Mouse (Mus musculus): ENCODE data around the gene Ssr2. TPM values are rescaled to one million over a fixed set of nuclear protein-coding genes. Genes with fewer than 3 reads are reported as not detected.

Ssr2 gene
- polyA plus RNA-seq, 1 experiment from 2014 or later: 337 TPM

DNA sequence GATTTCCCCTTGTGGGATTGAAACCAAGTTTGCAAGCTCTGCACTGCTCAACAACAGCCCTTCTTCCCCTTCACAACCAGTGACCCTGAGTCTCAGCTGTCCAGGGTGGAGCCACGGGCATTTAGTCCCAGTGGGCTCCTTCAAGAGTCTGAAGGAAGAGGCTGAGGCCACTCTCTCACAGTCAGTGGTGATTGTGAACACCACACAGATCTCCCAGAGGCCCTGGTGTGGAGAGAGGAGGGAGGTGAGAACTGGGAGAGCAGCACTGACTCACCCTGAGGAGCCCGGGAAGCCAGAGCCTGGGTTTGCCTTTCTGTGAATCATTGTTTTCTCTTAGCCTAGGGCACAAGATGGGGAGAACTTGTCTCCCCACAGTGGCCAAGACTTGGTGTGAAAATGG lies 49.3 kb downstream of the Ssr2 start:
- no peaks in the 10 kb centered on the region for H3K9me3 ChIP-seq (ENCODE audit: control insufficient read depth, low read length)

GRCm38 (mm10) chr3:88625531-88625930 lies 49.9 kb downstream of the Ssr2 start:
- DNase-seq (ENCODE audit: low spot score): no peak
- Histone ChIP-seq H3K27me3 (replicated peaks; ENCODE audit: control insufficient read depth, insufficient read depth, low read length) (no peaks in the 10 kb centered on the region), H3K9me3 (ENCODE audit: control insufficient read depth, low read length) (no peaks in the 10 kb centered on the region), H3K27ac (replicated peaks; ENCODE audit: low read depth, low read length) (no peak overlapping the region), H3K4me3 (ENCODE audit: low read depth, low read length) (no peak overlapping the region), H3K36me3 (ENCODE audit: control insufficient read depth, insufficient read depth, low read length) (peaks cover 31% of the 10 kb centered on the region), H3K9ac (ENCODE audit: low read depth, low read length) (no peak overlapping the region), H3K4me2 (ENCODE audit: low read depth, low read length) (no peak overlapping the region), H3K4me1 (ENCODE audit: control insufficient read depth, insufficient read depth, low read length) (peaks cover 17% of the 10 kb centered on the region)
- 89% methylated on average over 7 of the region's 7 CpGs for WGBS
- no peak for ATAC-seq (ENCODE audit: low read depth)

More for the DNA sequence above, 49.3 kb downstream of the Ssr2 start:
- peak overlapping the region; percentile 87 for H3K9ac ChIP-seq (ENCODE audit: low read depth, low read length)
- H3K36me3 ChIP-seq (ENCODE audit: control insufficient read depth, insufficient read depth, low read length): peaks cover 26% of the 10 kb centered on the region
- H3K27me3 ChIP-seq (replicated peaks; ENCODE audit: control insufficient read depth, insufficient read depth, low read length): no peaks in the 10 kb centered on the region
- ATAC-seq (ENCODE audit: low read depth) (no peak), DNase-seq (ENCODE audit: low spot score) (no peak)
- peaks cover 17% of the 10 kb centered on the region for H3K4me1 ChIP-seq (ENCODE audit: control insufficient read depth, insufficient read depth, low read length)
- WGBS: 46% methylated on average over 2 of the region's 2 CpGs
- peak overlapping the region; percentile 59; the same call in 1 of the 2 replicates for H3K4me3 ChIP-seq (ENCODE audit: low read depth, low read length)
- H3K27ac ChIP-seq (replicated peaks; ENCODE audit: low read depth, low read length): peak overlapping the region; percentile 93
- H3K4me2 ChIP-seq (ENCODE audit: low read depth, low read length): peak overlapping the region; percentile 82

DNA sequence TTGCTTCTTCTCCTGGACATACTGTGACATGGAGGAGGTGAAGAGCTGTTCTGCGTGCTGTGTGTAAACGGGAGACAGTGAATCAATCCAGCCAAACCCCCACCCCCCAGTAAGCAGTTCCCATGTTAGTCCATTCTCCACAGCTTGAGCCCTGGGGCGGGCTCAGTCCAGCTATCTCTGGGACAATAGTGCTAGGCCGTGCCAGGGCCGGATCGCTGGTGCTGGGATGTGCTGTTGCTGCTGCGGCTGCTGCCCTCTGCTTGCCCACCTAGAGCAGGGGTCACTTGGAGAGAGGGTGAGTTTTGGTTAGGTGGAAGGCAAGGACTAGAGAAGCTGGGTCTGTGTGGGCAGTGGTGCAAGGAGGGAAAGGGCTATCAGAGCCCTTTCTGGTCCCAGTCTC lies 50.6 kb downstream of the Ssr2 start:
- DNase-seq (ENCODE audit: low spot score): no peak
- no peak overlapping the region for H3K4me2 ChIP-seq (ENCODE audit: low read depth, low read length)
- 82% methylated on average over 7 of the region's 7 CpGs for WGBS
- H3K9me3 ChIP-seq (ENCODE audit: control insufficient read depth, low read length): no peaks in the 10 kb centered on the region
- H3K4me1 ChIP-seq (ENCODE audit: control insufficient read depth, insufficient read depth, low read length): peaks cover 17% of the 10 kb centered on the region
- ATAC-seq (ENCODE audit: low read depth): no peak
- H3K36me3 ChIP-seq (ENCODE audit: control insufficient read depth, insufficient read depth, low read length): peaks cover 39% of the 10 kb centered on the region
- H3K9ac ChIP-seq (ENCODE audit: low read depth, low read length): no peak overlapping the region
- no peak overlapping the region for H3K4me3 ChIP-seq (ENCODE audit: low read depth, low read length)
- H3K27ac ChIP-seq (replicated peaks; ENCODE audit: low read depth, low read length): no peak overlapping the region
- H3K27me3 ChIP-seq (replicated peaks; ENCODE audit: control insufficient read depth, insufficient read depth, low read length): no peaks in the 10 kb centered on the region

DNA sequence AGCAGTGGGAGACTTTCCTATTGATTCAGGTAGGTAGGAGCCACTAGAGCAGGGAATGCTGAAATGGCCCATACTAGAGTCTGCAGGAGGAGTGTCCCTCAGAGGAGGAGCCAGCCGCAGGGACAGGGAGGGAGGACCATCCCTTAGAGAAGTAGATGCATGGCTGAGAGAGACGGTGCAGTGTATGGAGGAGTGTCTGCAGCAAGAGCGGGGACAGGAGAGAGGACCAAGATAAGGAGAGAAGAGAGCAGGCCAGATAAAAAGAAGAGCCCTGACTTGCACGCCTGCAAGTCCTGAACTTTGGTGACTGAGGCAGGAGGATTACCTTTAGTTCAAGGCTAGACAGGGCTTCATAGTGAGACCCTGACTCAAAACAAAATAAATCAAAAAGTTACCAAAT lies 51.4 kb downstream of the Ssr2 start:
- Histone ChIP-seq H3K9me3 (ENCODE audit: control insufficient read depth, low read length) (no peaks in the 10 kb centered on the region), H3K4me2 (ENCODE audit: low read depth, low read length) (no peak overlapping the region), H3K4me3 (ENCODE audit: low read depth, low read length) (no peak overlapping the region), H3K36me3 (ENCODE audit: control insufficient read depth, insufficient read depth, low read length) (peaks cover 47% of the 10 kb centered on the region), H3K4me1 (ENCODE audit: control insufficient read depth, insufficient read depth, low read length) (peaks cover 17% of the 10 kb centered on the region), H3K9ac (ENCODE audit: low read depth, low read length) (no peak overlapping the region), H3K27me3 (replicated peaks; ENCODE audit: control insufficient read depth, insufficient read depth, low read length) (no peaks in the 10 kb centered on the region), H3K27ac (replicated peaks; ENCODE audit: low read depth, low read length) (0 out of 2 replicates have a peak overlapping the region, but pooled peaks have one; percentile 11)
- no peak for ATAC-seq (ENCODE audit: low read depth)
- 62% methylated on average over 4 of the region's 4 CpGs for WGBS
- no peak for DNase-seq (ENCODE audit: low spot score)

DNA sequence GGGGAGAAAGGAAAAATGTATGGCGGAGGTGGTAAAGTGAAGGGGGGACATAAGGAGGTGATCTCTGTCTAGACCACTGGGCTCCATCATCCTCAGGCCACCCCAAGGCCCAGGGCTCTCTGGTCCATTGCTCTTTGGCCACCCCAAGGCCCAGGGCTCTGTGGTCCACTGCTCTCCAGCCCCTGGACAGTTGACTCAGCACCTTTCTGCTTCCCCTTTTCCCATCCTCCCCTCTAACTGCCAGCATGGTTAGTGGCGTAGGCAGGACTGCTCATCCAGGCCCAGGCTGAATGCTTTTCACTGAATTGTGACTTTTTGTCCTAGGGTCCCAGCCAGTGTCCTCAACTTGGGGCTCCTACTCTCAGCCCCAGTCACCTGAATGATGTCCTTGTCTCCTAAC lies 51.9 kb downstream of the Ssr2 start:
- H3K27me3 ChIP-seq (replicated peaks; ENCODE audit: control insufficient read depth, insufficient read depth, low read length): no peaks in the 10 kb centered on the region
- H3K4me2 ChIP-seq (ENCODE audit: low read depth, low read length): no peak overlapping the region
- H3K9me3 ChIP-seq (ENCODE audit: control insufficient read depth, low read length): no peaks in the 10 kb centered on the region
- ATAC-seq (ENCODE audit: low read depth): no peak
- H3K36me3 ChIP-seq (ENCODE audit: control insufficient read depth, insufficient read depth, low read length): peaks cover 51% of the 10 kb centered on the region
- no peak overlapping the region for H3K9ac ChIP-seq (ENCODE audit: low read depth, low read length)
- no peak overlapping the region for H3K4me3 ChIP-seq (ENCODE audit: low read depth, low read length)
- peaks cover 17% of the 10 kb centered on the region for H3K4me1 ChIP-seq (ENCODE audit: control insufficient read depth, insufficient read depth, low read length)
- 0 out of 2 replicates have a peak overlapping the region, but pooled peaks have one; percentile 11 for H3K27ac ChIP-seq (replicated peaks; ENCODE audit: low read depth, low read length)
- 80% methylated on average over 2 of the region's 2 CpGs for WGBS
- no peak for DNase-seq (ENCODE audit: low spot score)

GRCm38 (mm10) chr3:88628766-88629165 lies 53.1 kb downstream of the Ssr2 start:
- peaks cover 63% of the 10 kb centered on the region for H3K36me3 ChIP-seq (ENCODE audit: control insufficient read depth, insufficient read depth, low read length)
- H3K4me1 ChIP-seq (ENCODE audit: control insufficient read depth, insufficient read depth, low read length): peaks cover 15% of the 10 kb centered on the region
- DNase-seq (ENCODE audit: low spot score) (no peak), ATAC-seq (ENCODE audit: low read depth) (no peak)
- no peak overlapping the region for H3K4me2 ChIP-seq (ENCODE audit: low read depth, low read length)
- no peaks in the 10 kb centered on the region for H3K27me3 ChIP-seq (replicated peaks; ENCODE audit: control insufficient read depth, insufficient read depth, low read length)
- H3K27ac ChIP-seq (replicated peaks; ENCODE audit: low read depth, low read length): no peak overlapping the region
- H3K4me3 ChIP-seq (ENCODE audit: low read depth, low read length): no peak overlapping the region
- H3K9me3 ChIP-seq (ENCODE audit: control insufficient read depth, low read length): no peaks in the 10 kb centered on the region
- WGBS: 58% methylated on average over 4 of the region's 4 CpGs
- H3K9ac ChIP-seq (ENCODE audit: low read depth, low read length): no peak overlapping the region

GRCm38 (mm10) chr3:88629244-88629643 lies 53.6 kb downstream of the Ssr2 start:
- peaks cover 10% of the 10 kb centered on the region for H3K4me1 ChIP-seq (ENCODE audit: control insufficient read depth, insufficient read depth, low read length)
- H3K4me3 ChIP-seq (ENCODE audit: low read depth, low read length): no peak overlapping the region
- ATAC-seq (ENCODE audit: low read depth) (no peak), DNase-seq (ENCODE audit: low spot score) (no peak)
- 64% methylated on average over 13 of the region's 13 CpGs for WGBS
- H3K9me3 ChIP-seq (ENCODE audit: control insufficient read depth, low read length): no peaks in the 10 kb centered on the region
- H3K9ac ChIP-seq (ENCODE audit: low read depth, low read length): peak overlapping the region; percentile 19; the same call in 1 of the 2 replicates
- H3K27ac ChIP-seq (replicated peaks; ENCODE audit: low read depth, low read length): no peak overlapping the region; the same call in 1 of the 2 replicates
- H3K36me3 ChIP-seq (ENCODE audit: control insufficient read depth, insufficient read depth, low read length): peaks cover 68% of the 10 kb centered on the region
- H3K4me2 ChIP-seq (ENCODE audit: low read depth, low read length): no peak overlapping the region
- H3K27me3 ChIP-seq (replicated peaks; ENCODE audit: control insufficient read depth, insufficient read depth, low read length): no peaks in the 10 kb centered on the region

DNA sequence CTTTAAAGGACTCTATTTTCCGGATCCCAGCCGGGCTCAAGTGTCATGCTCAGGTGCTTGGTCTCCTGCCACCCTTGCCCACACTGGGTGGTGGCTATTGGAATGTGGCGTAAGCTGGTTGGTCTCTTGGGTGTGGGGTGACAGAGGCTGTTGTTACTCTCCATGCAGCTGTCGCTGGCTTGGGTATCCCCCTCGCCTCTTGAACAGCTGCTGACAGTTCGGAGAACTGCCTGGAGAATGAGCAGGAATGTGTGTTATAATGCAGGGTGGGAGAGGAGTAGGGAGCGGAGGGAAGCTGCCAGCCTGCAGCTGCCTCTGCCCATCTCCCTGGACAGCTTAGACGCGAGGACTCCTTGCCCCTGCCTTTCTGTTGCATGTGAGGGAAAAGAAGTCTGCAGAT lies 54.3 kb downstream of the Ssr2 start:
- peak; percentile 82 for ATAC-seq (ENCODE audit: low read depth)
- WGBS: 68% methylated on average over 9 of the region's 9 CpGs
- Histone ChIP-seq H3K4me2 (ENCODE audit: low read depth, low read length) (no peak overlapping the region), H3K36me3 (ENCODE audit: control insufficient read depth, insufficient read depth, low read length) (peaks cover 76% of the 10 kb centered on the region), H3K4me3 (ENCODE audit: low read depth, low read length) (no peak overlapping the region), H3K4me1 (ENCODE audit: control insufficient read depth, insufficient read depth, low read length) (peaks cover 2% of the 10 kb centered on the region), H3K27ac (replicated peaks; ENCODE audit: low read depth, low read length) (peak overlapping the region; percentile 40; the same call in 1 of the 2 replicates), H3K9ac (ENCODE audit: low read depth, low read length) (0 out of 2 replicates have a peak overlapping the region, but pooled peaks have one; percentile 10), H3K27me3 (replicated peaks; ENCODE audit: control insufficient read depth, insufficient read depth, low read length) (no peaks in the 10 kb centered on the region), H3K9me3 (ENCODE audit: control insufficient read depth, low read length) (no peaks in the 10 kb centered on the region)
- peak; percentile 86 for DNase-seq (ENCODE audit: low spot score)

GRCm38 (mm10) chr3:88630849-88631341 lies 55.2 kb downstream of the Ssr2 start:
- Histone ChIP-seq H3K36me3 (ENCODE audit: control insufficient read depth, insufficient read depth, low read length) (peaks cover 83% of the 10 kb centered on the region), H3K4me2 (ENCODE audit: low read depth, low read length) (no peak overlapping the region), H3K4me3 (ENCODE audit: low read depth, low read length) (no peak overlapping the region), H3K9me3 (ENCODE audit: control insufficient read depth, low read length) (no peaks in the 10 kb centered on the region), H3K27ac (replicated peaks; ENCODE audit: low read depth, low read length) (peak overlapping the region; percentile 40; the same call in 1 of the 2 replicates), H3K27me3 (replicated peaks; ENCODE audit: control insufficient read depth, insufficient read depth, low read length) (no peaks in the 10 kb centered on the region), H3K9ac (ENCODE audit: low read depth, low read length) (no peak overlapping the region), H3K4me1 (ENCODE audit: control insufficient read depth, insufficient read depth, low read length) (no peaks in the 10 kb centered on the region)
- DNase-seq (ENCODE audit: low spot score) (no peak), ATAC-seq (ENCODE audit: low read depth) (no peak)
- 66% methylated on average over 6 of the region's 6 CpGs for WGBS
